Mouse (Mus musculus) CH12.LX (cell line): ENCODE data around the gene Galnt18. TPM values are rescaled to one million over a fixed set of nuclear protein-coding genes. Genes with fewer than 3 reads are reported as not detected.

Experiments used
- DNase-seq: peaks from one replicate; pipeline ENCODE4 v3.0.0-alpha.2; 2013; ENCODE audit errors: extremely low read depth
- H3K27ac ChIP-seq: 2 replicates; pipeline ENCODE4 v1.5.1; 2012; ENCODE audit warnings: low read depth, mild to moderate bottlenecking, control low read depth, moderate library complexity; ENCODE audit not compliant: insufficient read depth
- H3K27me3 ChIP-seq: replicated peaks from 2 replicates; pipeline ENCODE3; 2012; ENCODE audit warnings: inconsistent platforms
- H3K36me3 ChIP-seq, 2 experiments: replicated peaks in 1 of 2; 2 replicates each; pipeline versions ENCODE3 to v1.6.1; 2012; ENCODE audit warnings: inconsistent platforms in 1 of 2, low read length in 1 of 2, mild to moderate bottlenecking in 1 of 2, mixed read lengths in 1 of 2, moderate library complexity in 1 of 2; ENCODE audit not compliant: control insufficient read depth in 1 of 2, insufficient read depth in 1 of 2
- H3K4me1 ChIP-seq, 2 experiments: 2 replicates each; pipeline ENCODE4 v1.6.1; 2012; ENCODE audit warnings: inconsistent platforms in 1 of 2, moderate library complexity in 1 of 2; ENCODE audit not compliant: insufficient read depth in 2 of 2, control insufficient read depth in 1 of 2
- H3K4me2 ChIP-seq: 2 replicates; pipeline ENCODE4 v1.6.1; 2012; ENCODE audit warnings: low read depth, mild to moderate bottlenecking, control low read depth; ENCODE audit not compliant: poor library complexity, insufficient read depth, severe bottlenecking
- H3K4me3 ChIP-seq, 3 experiments: fragments of 150-350 bp in 1 of 3; sonication (generic) in 1 of 3; replicated peaks in 1 of 3; 2 replicates each; pipeline versions ENCODE3 to v1.5.1; 2011 to 2012; ENCODE audit warnings: low read depth in 2 of 3, low read length in 2 of 3, mild to moderate bottlenecking in 2 of 3, moderate library complexity in 2 of 3, control low read depth in 1 of 3, improper control_type of control experiment in 1 of 3, inconsistent platforms in 1 of 3, mixed read lengths in 1 of 3; ENCODE audit not compliant: poor library complexity in 1 of 3
- H3K79me2 ChIP-seq: replicated peaks from 2 replicates; pipeline ENCODE4 v1.6.1; 2012; ENCODE audit warnings: mild to moderate bottlenecking, moderate library complexity; ENCODE audit not compliant: control insufficient read depth, poor library complexity, insufficient read depth, severe bottlenecking; ENCODE audit errors: extremely low read depth
- H3K9ac ChIP-seq: 2 replicates; pipeline ENCODE4 v1.6.1; 2012; ENCODE audit warnings: low read depth, mild to moderate bottlenecking, control low read depth, moderate library complexity; ENCODE audit not compliant: insufficient read depth
- H3K9me3 ChIP-seq: replicated peaks from 2 replicates; pipeline ENCODE3; 2012; ENCODE audit warnings: low read length, inconsistent platforms, mixed read lengths
- BHLHE40 ChIP-seq: IDR thresholded peaks from 2 replicates; pipeline ENCODE4 v1.6.1; 2011; ENCODE audit warnings: mild to moderate bottlenecking, low read depth, low read length, improper control_type of control experiment
- CHD1 ChIP-seq: IDR thresholded peaks from 2 replicates; pipeline ENCODE4 v1.6.1; 2012; ENCODE audit warnings: low read depth, low read length, improper control_type of control experiment, inconsistent platforms
- CTCF ChIP-seq, 2 experiments: IDR thresholded peaks in 1 of 2; conservative IDR thresholded peaks in 1 of 2; 2 replicates each; pipeline ENCODE4 v1.5.1; 2011 to 2012; ENCODE audit warnings: low read depth in 2 of 2, low read length in 2 of 2, improper control_type of control experiment in 1 of 2, inconsistent platforms in 1 of 2, mild to moderate bottlenecking in 1 of 2, moderate library complexity in 1 of 2
- E2F4 ChIP-seq: IDR thresholded peaks from 2 replicates; pipeline ENCODE4 v1.6.1; 2011; ENCODE audit warnings: low read depth, low read length, improper control_type of control experiment; ENCODE audit not compliant: insufficient replicate concordance
- ELF1 ChIP-seq: IDR thresholded peaks from 2 replicates; pipeline ENCODE4 v1.6.1; 2014; ENCODE audit warnings: low read depth, mild to moderate bottlenecking, inconsistent platforms, low read length, improper control_type of control experiment
- ETS1 ChIP-seq: conservative IDR thresholded peaks from 2 replicates; pipeline ENCODE4 v1.6.1; 2012; ENCODE audit warnings: low read depth, mild to moderate bottlenecking, inconsistent platforms, low read length, improper control_type of control experiment, moderate library complexity
- HCFC1 ChIP-seq: IDR thresholded peaks from 2 replicates; pipeline ENCODE4 v1.6.1; 2012; ENCODE audit warnings: low read depth, mild to moderate bottlenecking, inconsistent platforms, low read length, improper control_type of control experiment
- JUND ChIP-seq: conservative IDR thresholded peaks from 2 replicates; pipeline ENCODE4 v1.6.1; 2011; ENCODE audit warnings: low read depth, low read length, improper control_type of control experiment
- KAT2A ChIP-seq: IDR thresholded peaks from 2 replicates; pipeline ENCODE4 v1.6.1; 2012; ENCODE audit warnings: low read length, improper control_type of control experiment, inconsistent platforms; ENCODE audit not compliant: insufficient replicate concordance
- MAX ChIP-seq: IDR thresholded peaks from 2 replicates; pipeline ENCODE4 v1.6.1; 2011; ENCODE audit warnings: low read length, improper control_type of control experiment
- MAZ ChIP-seq: IDR thresholded peaks from 2 replicates; pipeline ENCODE4 v1.6.1; 2012; ENCODE audit warnings: low read depth, mild to moderate bottlenecking, inconsistent platforms, low read length, improper control_type of control experiment, moderate library complexity
- MYC ChIP-seq: IDR thresholded peaks from 2 replicates; pipeline ENCODE4 v1.6.1; 2011; ENCODE audit warnings: low read depth, mild to moderate bottlenecking, improper control_type of control experiment, low read length
- NELFE ChIP-seq: IDR thresholded peaks from 2 replicates; pipeline ENCODE4 v1.6.1; 2011; ENCODE audit warnings: low read depth, low read length, improper control_type of control experiment
- NRF1 ChIP-seq: IDR thresholded peaks from 2 replicates; pipeline ENCODE4 v1.6.1; 2014; ENCODE audit warnings: low read depth, mild to moderate bottlenecking, inconsistent platforms, low read length, improper control_type of control experiment, moderate library complexity
- PAX5 ChIP-seq: IDR thresholded peaks from 2 replicates; pipeline ENCODE4 v1.6.1; 2012; ENCODE audit warnings: low read length, inconsistent platforms, mixed read lengths
- POLR2A ChIP-seq: IDR thresholded peaks from 2 replicates; pipeline ENCODE4 v1.6.1; 2011; ENCODE audit warnings: low read depth, mild to moderate bottlenecking, improper control_type of control experiment, low read length
- RCOR1 ChIP-seq: conservative IDR thresholded peaks from 2 replicates; pipeline ENCODE4 v1.6.1; 2012; ENCODE audit warnings: low read depth, mild to moderate bottlenecking, inconsistent platforms, low read length, improper control_type of control experiment
- SIN3A ChIP-seq: IDR thresholded peaks from 2 replicates; pipeline ENCODE4 v1.6.1; 2012; ENCODE audit warnings: low read length, improper control_type of control experiment, inconsistent platforms
- TBP ChIP-seq: conservative IDR thresholded peaks from 2 replicates; pipeline ENCODE4 v1.6.1; 2011; ENCODE audit warnings: low read depth, low read length, improper control_type of control experiment
- TCF12 ChIP-seq: IDR thresholded peaks from 2 replicates; pipeline ENCODE4 v1.6.1; 2014; ENCODE audit warnings: low read depth, mild to moderate bottlenecking, inconsistent platforms, low read length, improper control_type of control experiment
- USF1 ChIP-seq: IDR thresholded peaks from 2 replicates; pipeline ENCODE4 v1.6.1; 2014; ENCODE audit warnings: low read depth, mild to moderate bottlenecking, inconsistent platforms, low read length, improper control_type of control experiment
- ZKSCAN1 ChIP-seq: IDR thresholded peaks from 2 replicates; pipeline ENCODE4 v1.6.1; 2012; ENCODE audit warnings: low read depth, inconsistent platforms, low read length, improper control_type of control experiment, borderline replicate concordance
- ZMIZ1 ChIP-seq: IDR thresholded peaks from 2 replicates; pipeline ENCODE4 v1.6.1; 2012; ENCODE audit warnings: low read depth, mild to moderate bottlenecking, inconsistent platforms, low read length, improper control_type of control experiment
- ZNF384 ChIP-seq: IDR thresholded peaks from 2 replicates; pipeline ENCODE4 v1.6.1; 2012; ENCODE audit warnings: low read depth, low read length, improper control_type of control experiment, inconsistent platforms
- dilution Hi-C: fragments of 300-500 bp; cut with MboI; formaldehyde crosslinking; loops from 2 replicates; pipeline ENCODE4 v1.14.3; 2020; ENCODE audit warnings: low sequenced_read_pairs; ENCODE audit not compliant: extremely low pct_unique_long_range_greater_than_20kb, extremely low pct_ligation_motif_present
- in situ Hi-C: fragments of 300-500 bp; cut with MboI; formaldehyde crosslinking; loops from 3 replicates; pipeline ENCODE4 v1.14.3; 2019; ENCODE audit warnings: low sequenced_read_pairs, low pct_ligation_motif_present, low pct_unique_long_range_greater_than_20kb, mixed read lengths
- polyA plus RNA-seq: library from polyadenylated mRNA; unstranded; fragments of >175 nt; gene quantifications from 2 replicates; pipeline ENCODE4 v1.2.1, GENCODE M21; 2012; ENCODE audit warnings: low read depth; ENCODE audit not compliant: insufficient read length
- total RNA-seq, 2 experiments: library from RNA; depleted of rRNA; stranded (reverse); fragments of 300-350 nt in 1 of 2; fragments of >200 nt in 1 of 2; gene quantifications; 2 replicates each; pipeline ENCODE4 v1.2.3; 2012 to 2014

Galnt18 gene
- total and polyA plus RNA-seq, 3 experiments = 0.04 TPM; not detected in 2

DNA sequence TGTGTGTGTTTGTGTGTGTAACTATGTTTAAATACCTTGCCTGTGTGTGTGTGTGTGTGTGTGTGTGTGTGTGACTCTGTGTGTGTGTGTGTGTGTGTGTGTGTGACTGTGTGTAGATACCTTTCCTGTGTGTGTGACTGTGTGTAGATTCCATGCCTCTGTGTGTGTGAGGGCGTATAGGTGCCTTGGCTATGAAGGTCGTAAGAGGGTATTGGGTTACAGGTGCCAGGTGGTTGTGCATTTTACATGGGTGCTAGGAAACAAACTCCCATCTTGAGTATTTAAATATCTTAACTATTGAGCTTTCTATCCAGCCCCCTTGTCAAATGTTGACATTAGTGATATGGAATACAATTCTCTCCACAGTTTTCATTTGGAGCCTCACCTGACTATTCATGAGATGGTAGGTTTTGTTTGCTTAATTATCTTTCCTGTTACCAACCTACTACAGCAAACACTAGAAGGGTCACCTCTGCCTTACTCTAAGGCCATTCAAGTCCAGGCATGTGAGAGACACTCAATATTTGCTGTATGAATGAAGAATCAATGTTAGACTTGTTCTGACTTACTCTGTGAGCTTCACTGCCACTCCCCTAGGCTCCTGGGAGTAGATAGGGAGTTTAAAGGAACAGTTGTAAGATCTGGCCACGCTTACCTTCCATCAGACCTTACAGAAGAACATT, 250.7 kb downstream of the Galnt18 start:
- Histone ChIP-seq H3K27me3 (no peaks in the 10 kb centered on the region), H3K9ac (no peak overlapping the region), H3K27ac (no peak overlapping the region), H3K79me2 (no peaks in the 10 kb centered on the region), H3K4me2 (no peak overlapping the region), H3K36me3 (no peaks in the 10 kb centered on the region), H3K4me3 (no peak overlapping the region), H3K9me3 (no peaks in the 10 kb centered on the region), H3K4me1 (no peaks in the 10 kb centered on the region)
- dilution Hi-C loops = no loop called here
- in situ Hi-C loops = no loop called here
- TF ChIP-seq ETS1 (no peak), NELFE (no peak), JUND (no peak)
- DNase-seq = no peak

DNA sequence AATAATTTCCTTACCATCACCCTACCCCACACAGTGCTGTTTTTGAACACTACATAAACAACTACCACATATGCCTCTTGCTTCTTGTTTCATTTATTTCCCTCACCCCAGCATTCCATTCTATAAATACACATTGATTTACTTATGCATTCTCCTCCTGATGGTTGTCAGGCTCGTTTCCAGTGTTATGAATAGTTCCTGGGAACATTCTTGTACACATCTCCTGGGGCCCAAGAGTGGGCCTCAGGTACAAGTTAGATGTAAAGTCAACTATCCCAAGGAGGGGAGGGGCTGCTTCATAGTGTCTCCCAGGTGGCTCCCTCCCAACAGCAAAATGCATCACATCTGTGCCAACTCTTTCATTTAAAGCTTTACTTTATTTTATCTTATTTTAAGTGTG, 251.3 kb downstream of the Galnt18 start:
- no peaks in the 10 kb centered on the region for H3K9me3 ChIP-seq
- H3K4me2 ChIP-seq = no peak overlapping the region
- in situ Hi-C loops = no loop called here
- no peaks in the 10 kb centered on the region for H3K27me3 ChIP-seq
- dilution Hi-C loops = no loop called here
- no peak for DNase-seq
- no peak overlapping the region for H3K9ac ChIP-seq
- no peaks in the 10 kb centered on the region for H3K36me3 ChIP-seq
- no peaks in the 10 kb centered on the region for H3K4me1 ChIP-seq
- H3K27ac ChIP-seq = no peak overlapping the region
- no peak for TF ChIP-seq SIN3A
- TF ChIP-seq NRF1 = no peak
- TF ChIP-seq MAZ = no peak
- no peak for TF ChIP-seq ZMIZ1
- no peak for TF ChIP-seq NELFE
- TF ChIP-seq USF1 = no peak
- no peak for TF ChIP-seq BHLHE40
- no peak for TF ChIP-seq E2F4
- TF ChIP-seq TCF12 = no peak
- no peak for TF ChIP-seq RCOR1
- H3K79me2 ChIP-seq = no peaks in the 10 kb centered on the region
- no peak overlapping the region for H3K4me3 ChIP-seq

DNA sequence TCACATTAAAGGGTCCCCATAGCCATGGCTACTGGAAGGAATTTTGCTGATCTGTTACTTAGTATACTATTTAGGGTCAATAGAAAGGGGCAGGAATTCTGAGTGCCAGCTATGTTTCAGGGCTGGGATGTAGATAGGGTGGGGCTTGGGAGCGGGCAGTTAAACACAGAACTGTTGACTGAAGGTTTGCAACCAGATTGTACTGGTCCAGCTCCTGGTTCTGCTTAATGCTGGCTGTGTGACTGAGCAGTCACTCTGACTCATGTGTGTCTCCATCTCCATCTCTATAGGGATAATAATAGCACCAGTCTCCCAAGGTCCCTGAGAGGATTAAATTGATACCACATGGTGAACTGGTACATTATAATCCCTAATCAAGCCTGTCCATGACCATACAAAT, 258.9 kb downstream of the Galnt18 start:
- Histone ChIP-seq H3K4me3 (no peak overlapping the region), H3K4me2 (no peak overlapping the region), H3K36me3 (no peaks in the 10 kb centered on the region), H3K27ac (no peak overlapping the region), H3K79me2 (no peaks in the 10 kb centered on the region), H3K4me1 (peaks cover 0 to 33% of the 10 kb centered on the region in 2 experiments; a peak in 2 of 4 replicates), H3K9ac (no peak overlapping the region), H3K27me3 (no peaks in the 10 kb centered on the region), H3K9me3 (no peaks in the 10 kb centered on the region)
- DNase-seq = no peak
- in situ Hi-C loops = no loop called here
- dilution Hi-C loops = no loop called here
- TF ChIP-seq SIN3A = no peak
- no peak for TF ChIP-seq NRF1
- TF ChIP-seq KAT2A = no peak
- no peak for TF ChIP-seq ELF1
- no peak for TF ChIP-seq ETS1
- TF ChIP-seq CHD1 = no peak
- TF ChIP-seq ZNF384 = no peak
- TF ChIP-seq TBP = no peak
- no peak for TF ChIP-seq PAX5
- TF ChIP-seq POLR2A = no peak
- TF ChIP-seq NELFE = no peak
- no peak for TF ChIP-seq MAX
- no peak for TF ChIP-seq CTCF (conservative IDR thresholded peaks at IDR 0.05 in 1 of 2, IDR thresholded peaks at IDR 0.05 in 1 of 2; ENCODE audit: low read depth in 2 of 2, low read length in 2 of 2)
- TF ChIP-seq ZMIZ1 = no peak
- no peak for TF ChIP-seq ZKSCAN1
- no peak for TF ChIP-seq HCFC1
- no peak for TF ChIP-seq MYC
